Mouse (Mus musculus) hindlimb bud, embryonic 11.5 days (tissue): ENCODE measurements around the gene Pde4d.

Experiments
- DNase-seq: peaks from one replicate; pipeline ENCODE4 v3.0.0-alpha.2; 2012; ENCODE audit warnings: low read depth, low spot score; ENCODE audit errors: extremely low spot score

Gene Pde4d

DNA sequence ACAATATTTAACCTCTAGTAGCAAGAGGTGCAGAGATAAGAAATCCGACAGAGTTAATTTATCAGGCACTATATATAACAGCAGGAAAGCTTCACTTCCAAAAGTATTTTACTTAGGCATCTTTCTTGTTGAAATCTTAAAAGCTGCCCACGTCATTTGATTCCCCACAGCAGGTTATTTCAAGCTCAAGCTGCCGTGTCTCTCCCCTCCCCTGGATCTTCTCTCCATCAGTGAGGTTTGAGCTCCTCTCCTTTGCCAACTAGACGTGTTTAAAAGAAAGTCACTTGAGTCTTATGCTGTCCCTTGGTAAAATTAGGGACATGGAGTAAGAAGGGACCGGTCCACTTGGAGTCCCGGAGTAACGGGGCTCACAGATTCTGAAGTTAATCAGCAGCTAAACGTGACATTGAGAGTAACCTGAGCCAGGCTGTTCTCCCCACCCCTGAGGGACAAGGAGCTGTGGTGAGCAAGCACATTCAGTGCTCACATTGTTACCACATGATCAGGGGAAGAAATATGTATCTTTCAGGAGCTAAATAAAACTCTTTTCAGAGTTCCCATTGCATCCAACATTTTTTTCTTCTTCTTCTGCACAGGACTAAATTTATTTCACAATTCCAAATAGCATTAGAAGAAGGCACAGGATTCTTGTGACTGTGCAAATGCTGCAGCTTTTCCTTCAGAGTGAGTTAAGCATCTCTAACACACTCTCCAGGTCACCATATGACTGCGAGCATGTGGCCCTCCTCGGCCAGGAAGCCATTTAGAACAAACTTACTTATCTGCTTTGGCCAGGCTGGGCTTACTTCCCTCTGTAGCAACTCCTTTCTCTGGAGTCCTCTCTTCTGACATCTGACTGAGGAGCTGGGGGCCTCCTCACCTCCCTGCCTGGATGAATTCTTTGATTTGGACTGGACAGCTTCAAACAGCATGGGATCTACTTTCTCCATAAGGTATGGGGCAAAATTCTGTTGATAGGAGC is at the start of gene Pde4d:
Gene Pde4d, plus strand, starts transcription at position 833 of the 982 bp plus-strand sequence.
- no peak for DNase-seq

- no peak for DNase-seq
Observed at GRCm38 (mm10) chr13:108403197-108403596, 46.6 kb upstream of the Pde4d start.

DNA sequence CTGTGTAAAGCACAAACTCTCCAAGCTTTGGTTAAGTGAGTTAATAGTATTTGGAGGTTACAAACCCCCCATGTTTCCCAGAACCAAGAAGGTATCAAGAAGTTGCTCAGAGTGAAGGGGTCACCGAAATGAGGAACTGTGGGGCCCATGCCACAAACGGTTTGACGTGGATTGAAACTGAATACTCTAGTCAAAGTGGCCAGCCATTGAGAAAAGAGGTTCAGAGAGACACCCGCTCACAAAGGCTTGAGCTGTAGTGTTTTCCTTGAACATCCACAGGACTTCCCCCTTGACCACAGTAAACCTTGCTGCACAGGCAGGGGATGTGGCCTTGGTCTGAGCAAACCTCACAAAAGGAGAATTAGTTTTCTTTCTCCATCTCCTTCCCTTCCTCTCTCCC is 45.4 kb upstream of the Pde4d start:
- no peak for DNase-seq

GRCm38 (mm10) chr13:108415464-108415863 is 34.3 kb upstream of the Pde4d start:
- no peak for DNase-seq

DNA sequence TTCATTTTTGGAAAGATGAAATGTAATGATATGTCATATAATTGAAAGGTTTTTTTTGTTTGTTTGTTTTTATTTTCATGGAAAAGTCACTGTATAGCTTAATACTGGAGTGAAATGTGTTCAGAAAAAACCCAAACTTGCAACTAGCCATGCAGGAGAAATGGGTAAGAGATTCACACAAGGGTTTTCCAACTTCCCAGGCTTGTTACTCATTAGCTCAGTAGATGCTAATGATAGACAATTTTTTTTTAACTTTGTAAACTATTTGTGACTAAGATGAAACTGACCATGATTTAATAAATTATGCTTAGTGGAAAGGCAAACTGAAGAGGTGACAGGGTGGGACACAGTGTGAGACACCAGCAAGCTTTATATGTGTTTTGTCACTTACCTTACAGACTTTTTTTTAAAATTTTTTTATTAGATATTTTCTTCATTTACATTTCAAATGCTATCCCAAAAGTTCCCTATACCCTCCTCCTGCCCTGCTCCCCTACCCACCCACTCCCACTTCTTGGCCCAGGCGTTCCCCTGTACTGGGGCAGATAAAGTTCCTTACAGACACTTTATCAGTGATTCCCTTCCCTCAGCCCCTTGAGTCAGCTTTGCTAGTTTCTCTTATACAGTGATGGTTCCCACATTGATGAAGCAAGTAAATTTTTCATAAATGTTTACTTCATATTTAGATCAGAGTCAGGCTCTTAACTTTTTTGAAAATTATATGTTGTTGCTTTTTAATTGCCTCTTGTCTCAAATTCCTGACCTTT is 30.8 kb upstream of the Pde4d start:
- no peak for DNase-seq

GRCm38 (mm10) chr13:108426322-108426721 is 23.4 kb upstream of the Pde4d start:
- DNase-seq: no peak

DNA sequence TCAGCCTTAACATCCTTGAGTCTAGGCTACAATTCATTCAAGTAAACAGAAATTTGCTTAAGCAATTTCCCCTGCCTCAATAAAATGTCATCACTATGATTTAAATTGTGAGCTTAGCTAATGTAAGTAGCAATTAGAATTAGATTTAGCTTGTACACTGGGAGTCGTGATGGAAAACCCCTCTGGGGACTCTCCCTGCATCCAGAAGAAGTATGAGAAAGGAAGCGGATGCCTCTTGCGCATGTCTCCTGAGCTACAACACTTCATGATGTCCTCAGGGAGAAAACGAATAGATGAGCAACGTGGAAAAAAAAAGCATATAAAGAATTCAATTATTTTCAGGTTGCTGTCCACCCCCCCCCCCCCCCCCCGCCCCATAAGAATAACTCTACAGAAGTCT is 20.9 kb upstream of the Pde4d start:
- DNase-seq: no peak

DNA sequence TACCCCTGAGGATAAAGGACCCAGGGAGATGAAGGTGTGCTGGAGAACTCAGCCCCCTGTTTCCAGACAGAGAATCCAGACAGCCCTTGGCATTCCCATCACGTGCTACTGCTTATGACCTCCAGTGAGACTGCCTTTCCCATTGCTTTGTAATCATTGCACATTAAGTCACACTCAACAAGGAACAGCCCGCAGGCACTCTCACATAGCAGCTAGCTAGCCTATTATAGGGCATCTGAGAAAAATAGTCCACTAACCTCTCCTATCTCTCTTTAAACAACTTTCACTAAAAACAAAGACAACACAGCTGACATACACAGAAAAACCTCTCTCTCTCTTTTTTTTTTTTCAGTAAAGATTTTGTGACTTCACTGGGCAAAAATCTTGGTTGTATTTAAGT is 20.1 kb upstream of the Pde4d start:
- no peak for DNase-seq

- no peak for DNase-seq
Observed at GRCm38 (mm10) chr13:108431776-108432175, 18.0 kb upstream of the Pde4d start.

GRCm38 (mm10) chr13:108435687-108436086 is 14.1 kb upstream of the Pde4d start:
- DNase-seq: no peak

GRCm38 (mm10) chr13:108437424-108437823 is 12.3 kb upstream of the Pde4d start:
- no peak for DNase-seq

DNA sequence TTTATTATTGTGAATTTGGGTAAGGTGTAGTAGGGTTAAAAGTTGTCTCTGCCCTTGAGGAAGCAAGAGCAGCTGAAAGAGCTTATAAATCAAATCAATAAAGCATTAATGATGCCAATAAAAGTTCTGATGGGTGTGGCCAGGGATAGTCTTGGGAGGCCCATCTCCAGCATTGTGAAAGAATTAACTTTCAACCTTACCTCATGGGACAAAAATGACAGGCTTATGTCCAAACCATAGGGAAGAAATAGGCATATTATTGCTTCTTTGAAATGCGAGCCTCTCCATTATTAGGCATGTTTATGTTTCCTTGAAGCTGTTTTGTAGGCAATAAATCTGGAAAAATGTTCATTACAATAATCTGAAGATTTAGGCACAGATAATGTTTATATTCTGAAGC is 10.7 kb upstream of the Pde4d start:
- no peak for DNase-seq

GRCm38 (mm10) chr13:108448348-108448931 is 1.3 kb upstream of the Pde4d start:
- no peak for DNase-seq

DNA sequence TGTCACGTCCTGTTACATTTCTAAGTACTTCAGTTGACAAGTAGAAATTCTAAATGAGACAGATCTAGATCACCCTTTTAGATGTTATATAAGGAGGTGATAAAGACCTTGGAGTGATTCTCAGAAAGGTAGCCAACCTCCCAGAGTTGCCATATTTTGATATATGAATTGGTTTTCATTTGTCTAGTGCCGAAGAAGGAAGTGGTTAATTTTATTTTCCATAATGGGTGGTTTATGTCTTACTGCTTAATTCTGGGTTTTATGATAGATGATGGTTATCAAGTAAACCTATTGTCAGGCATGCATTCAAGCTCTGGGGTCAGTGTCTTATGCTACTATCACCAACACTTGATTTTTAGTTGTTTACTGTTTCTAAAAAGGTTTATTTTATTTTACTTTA is 1.4 kb downstream of the Pde4d start:
- no peak for DNase-seq

GRCm38 (mm10) chr13:108453064-108453919 is 3.5 kb downstream of the Pde4d start:
- DNase-seq: no peak

GRCm38 (mm10) chr13:108462518-108462917 is 12.8 kb downstream of the Pde4d start:
- DNase-seq: no peak

GRCm38 (mm10) chr13:108465755-108466154 is 16.0 kb downstream of the Pde4d start:
- no peak for DNase-seq

GRCm38 (mm10) chr13:108467046-108467445 is 17.3 kb downstream of the Pde4d start:
- DNase-seq: no peak

DNA sequence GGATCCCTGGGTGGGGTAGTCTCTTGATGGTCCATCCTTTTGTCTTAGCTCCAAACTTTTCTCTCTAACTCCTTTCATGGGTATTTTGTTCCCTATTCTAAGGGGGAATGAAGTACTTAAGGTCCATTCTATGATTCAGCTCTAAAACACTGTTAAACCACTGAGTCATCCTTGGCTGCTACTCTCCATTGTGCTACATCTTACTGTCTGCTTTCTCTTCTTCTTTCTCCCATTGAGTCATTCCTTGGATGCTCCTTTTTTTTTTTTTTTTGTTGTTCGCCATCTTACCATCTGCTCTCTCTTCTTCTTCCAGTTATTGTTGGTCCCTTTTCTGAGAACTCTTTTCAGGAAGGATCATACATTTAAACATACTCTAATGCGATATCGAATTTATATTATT is 30.7 kb downstream of the Pde4d start:
- DNase-seq: no peak

GRCm38 (mm10) chr13:108485036-108485435 is 35.3 kb downstream of the Pde4d start:
- DNase-seq: no peak

DNA sequence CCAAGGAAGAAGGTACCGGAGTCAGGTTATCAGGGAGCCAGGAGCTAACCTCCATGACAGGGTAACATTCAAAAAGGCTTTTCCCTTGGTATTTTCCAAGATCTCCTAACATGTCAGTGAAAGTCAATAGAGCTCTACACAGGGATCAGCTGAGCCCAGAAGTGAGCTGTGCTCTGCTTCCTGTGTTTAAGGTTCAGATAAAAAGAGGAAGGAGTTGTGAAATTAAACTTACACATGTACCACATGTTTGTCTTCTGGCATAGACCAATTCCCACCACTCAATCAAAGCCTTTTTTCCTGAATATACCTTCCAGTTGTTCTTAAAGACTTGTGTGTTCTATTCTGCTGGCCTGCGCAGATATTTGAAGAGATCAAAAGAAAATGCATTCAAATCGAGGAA is 37.3 kb downstream of the Pde4d start:
- no peak for DNase-seq
